Mouse (Mus musculus) myocyte (in vitro differentiated cells): ENCODE measurements at regions not wholly inside any gene's neighbourhood (a gene's known extent, or its start where the extent isn't known, plus 50 kb on each side); places are given as distances from the start of the nearest gene placed in this dataset.
"Not testable (repeated sequence)": the region's sequence is repeated elsewhere in the genome, so short reads cannot be mapped to it uniquely, and the experiment has no call there.

Source experiments
- E2F4 ChIP-seq: IDR thresholded peaks from one replicate; pipeline ENCODE4 v1.6.1; 2011; ENCODE audit warnings: mild to moderate bottlenecking, control low read depth, moderate library complexity; ENCODE audit not compliant: insufficient read depth
- MYOD1 ChIP-seq, 3 experiments: IDR thresholded peaks; one replicate each; pipeline ENCODE4 v1.6.1; 2011; ENCODE audit warnings: control low read depth in 2 of 3, low read depth in 2 of 3, mild to moderate bottlenecking in 2 of 3, moderate library complexity in 1 of 3; ENCODE audit not compliant: insufficient read length in 2 of 3, control insufficient read depth in 1 of 3
- MYOG ChIP-seq, 3 experiments: IDR thresholded peaks; one replicate each; pipeline ENCODE4 v1.6.1; 2011; ENCODE audit warnings: control low read depth in 2 of 3, low read depth in 2 of 3, mild to moderate bottlenecking in 2 of 3; ENCODE audit not compliant: insufficient read length in 2 of 3, control insufficient read depth in 1 of 3, insufficient read depth in 1 of 3
- POLR2A ChIP-seq: IDR thresholded peaks from one replicate; pipeline ENCODE4 v1.6.1; 2011; ENCODE audit warnings: low read depth, mild to moderate bottlenecking, control low read depth, moderate library complexity; ENCODE audit not compliant: insufficient read length
- REST ChIP-seq: IDR thresholded peaks from one replicate; pipeline ENCODE4 v1.6.1; 2011; ENCODE audit warnings: mild to moderate bottlenecking, control low read depth, moderate library complexity; ENCODE audit not compliant: insufficient read depth, insufficient read length
- SRF ChIP-seq: IDR thresholded peaks from one replicate; pipeline ENCODE4 v1.6.1; 2011; ENCODE audit warnings: low read depth; ENCODE audit not compliant: control insufficient read depth, insufficient read length
- USF1 ChIP-seq: IDR thresholded peaks from one replicate; pipeline ENCODE4 v1.6.1; 2011; ENCODE audit warnings: low read depth, mild to moderate bottlenecking, control low read depth, moderate library complexity

DNA sequence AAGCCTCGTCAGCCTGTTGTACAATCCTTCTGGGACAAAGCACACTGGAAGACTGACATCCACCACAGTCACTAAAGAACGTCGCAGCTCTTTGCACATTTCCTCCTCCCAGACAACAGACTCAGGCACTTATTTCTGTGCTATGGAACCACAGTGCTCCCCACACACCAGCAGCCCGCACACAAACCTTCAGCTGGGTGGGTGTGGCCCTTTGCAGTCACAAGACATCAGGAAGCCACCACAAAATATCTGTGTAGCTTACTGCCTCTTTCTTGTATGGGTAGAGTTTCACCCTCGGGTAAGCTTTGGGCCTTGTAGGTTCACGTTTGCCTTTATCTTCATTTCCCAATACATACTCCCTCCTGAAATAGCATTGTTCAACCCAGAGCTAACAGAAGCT is 577.6 kb upstream of the Olfr1507 start:
- not testable (repeated sequence) for TF ChIP-seq POLR2A; MYOD1 (IDR thresholded peaks at IDR 0.05; ENCODE audit: control insufficient read depth in 1 of 3, insufficient read length in 2 of 3, low read depth in 2 of 3); E2F4; SRF; USF1; REST; MYOG (IDR thresholded peaks at IDR 0.05; ENCODE audit: control insufficient read depth in 1 of 3, insufficient read depth in 1 of 3, insufficient read length in 2 of 3, low read depth in 2 of 3)
